Mouse (Mus musculus): ENCODE measurements around the gene Fbxw8.

DNA sequence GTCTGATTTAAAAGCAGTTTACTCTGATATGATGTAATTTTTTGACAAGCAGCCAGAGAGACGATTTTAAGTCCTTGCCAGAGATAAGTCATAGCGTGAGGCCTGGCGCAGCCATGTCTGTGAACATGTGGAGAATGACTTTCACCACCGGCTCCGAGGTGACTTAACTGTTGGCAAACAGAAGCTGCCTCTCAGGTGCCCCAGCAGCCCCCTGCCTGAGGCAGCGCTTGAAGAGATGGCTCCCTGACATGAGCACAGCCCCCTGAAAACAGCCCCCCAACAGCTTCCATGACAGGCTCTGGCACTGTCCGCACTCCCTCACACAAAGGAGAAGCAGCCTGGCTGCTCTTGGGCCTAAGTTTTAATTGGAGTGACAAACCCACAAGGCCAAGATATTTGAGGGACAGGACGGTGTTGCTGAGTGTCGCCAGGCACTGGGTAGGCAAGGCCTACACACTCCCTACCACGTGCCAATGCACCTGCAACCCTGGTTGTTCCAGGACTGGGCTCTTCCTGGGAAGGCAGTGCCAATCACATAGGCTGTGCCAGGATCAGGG lies 71.0 kb downstream of the Fbxw8 start:
- no peak for TF ChIP-seq POLR2A (IDR thresholded peaks at IDR 0.05; ENCODE audit: control insufficient read depth, extremely low read depth, insufficient read depth, low read length, poor library complexity)
- no peak for TF ChIP-seq CTCF (IDR thresholded peaks at IDR 0.05; ENCODE audit: borderline replicate concordance, control insufficient read depth, extremely low read depth, insufficient read depth, low read length, poor library complexity)
